Mouse (Mus musculus) stomach, embryonic 14.5 days (tissue): ENCODE results near the gene Bclaf1. TPM values are rescaled to one million over a fixed set of nuclear protein-coding genes. Genes with fewer than 3 reads are reported as not detected.

Experiments
- ATAC-seq: fragments of 200-750 bp; cut with Nextera tagmentation; 2 replicates; pipeline ENCODE4 v1.8.0; 2017; ENCODE audit warnings: low read depth, moderate TSS enrichment; ENCODE audit not compliant: insufficient number of reproducible peaks, insufficient read depth, low FRiP score
- H3K27ac ChIP-seq: fragments of 300-500 bp; sonication (generic); 2 replicates; pipeline ENCODE4 v1.5.1; 2014; ENCODE audit warnings: mild to moderate bottlenecking, low read length, moderate library complexity, mixed read lengths
- H3K27me3 ChIP-seq: fragments of 300-500 bp; sonication (generic); 2 replicates; pipeline ENCODE4 v1.6.1; 2014; ENCODE audit warnings: low read length, control low read depth, mixed read lengths; ENCODE audit not compliant: control insufficient read depth, insufficient read depth
- H3K36me3 ChIP-seq: fragments of 300-500 bp; sonication (generic); 2 replicates; pipeline ENCODE4 v1.6.1; 2014; ENCODE audit warnings: mild to moderate bottlenecking, control low read depth, low read length, moderate library complexity, mixed read lengths; ENCODE audit not compliant: control insufficient read depth, insufficient read depth
- H3K4me1 ChIP-seq: fragments of 300-500 bp; sonication (generic); 2 replicates; pipeline ENCODE4 v1.6.1; 2014; ENCODE audit warnings: low read length, control low read depth, mixed read lengths; ENCODE audit not compliant: control insufficient read depth, insufficient read depth
- H3K4me2 ChIP-seq: fragments of 300-500 bp; sonication (generic); replicated peaks from 2 replicates; pipeline ENCODE4 v1.6.1; 2014; ENCODE audit warnings: low read depth, low read length, control low read depth
- H3K4me3 ChIP-seq: fragments of 300-500 bp; sonication (generic); 2 replicates; pipeline ENCODE4 v1.5.1; 2014; ENCODE audit warnings: low read depth, low read length, control low read depth
- H3K9ac ChIP-seq: fragments of 300-500 bp; sonication (generic); replicated peaks from 2 replicates; pipeline ENCODE4 v1.6.1; 2014; ENCODE audit warnings: low read depth, mild to moderate bottlenecking, control low read depth, low read length, moderate library complexity, mixed read lengths
- H3K9me3 ChIP-seq: fragments of 300-500 bp; sonication (generic); 2 replicates; pipeline ENCODE4 v1.6.1; 2016; ENCODE audit warnings: low read depth, low read length, control low read depth; ENCODE audit not compliant: control insufficient read depth
- WGBS: fragments of 180-500 bp; shearing (Covaris S2); extraction: QIAGEN DNeasy Blood & Tissue Kit; methylation state at CpG from one replicate; pipeline ENCODE4 v1.1.7; 2014; 5-methylcytosine and 5-hydroxymethylcytosine counted together
- polyA plus RNA-seq: library from polyadenylated mRNA; unstranded; fragments of >200 nt; fragmentation: Nextera tagmentation; extraction: Ambion mirVana; gene quantifications from 2 replicates; pipeline ENCODE4 v1.2.1, GENCODE M21; 2014

The Bclaf1 gene
- polyA plus RNA-seq, 1 experiment from 2014 or later = 149 TPM

DNA sequence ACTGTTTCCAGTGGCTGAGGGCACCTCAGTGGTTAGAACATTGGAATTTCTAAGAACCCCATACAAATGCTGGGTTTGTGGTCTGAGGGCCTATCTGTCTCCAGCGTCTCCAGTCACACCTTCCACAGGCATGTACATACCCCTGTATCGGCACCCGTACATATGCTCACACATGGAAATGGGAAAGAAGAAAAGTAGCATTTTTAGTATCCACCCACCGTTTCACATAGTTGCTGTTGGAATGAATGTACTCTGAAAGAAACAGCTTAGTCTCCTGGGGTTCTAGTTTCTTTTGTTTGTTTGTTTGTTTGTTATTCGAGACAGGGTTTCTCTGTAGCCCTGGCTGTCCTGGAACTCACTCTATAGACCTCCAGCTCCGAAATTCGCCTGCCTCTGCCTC, 25.6 kb downstream of the Bclaf1 start:
- Histone ChIP-seq H3K4me3 (no peak overlapping the region), H3K9ac (no peak overlapping the region), H3K27ac (no peak overlapping the region), H3K9me3 (no peaks in the 10 kb centered on the region), H3K27me3 (no peaks in the 10 kb centered on the region), H3K36me3 (peaks cover 75% of the 10 kb centered on the region), H3K4me2 (no peak overlapping the region), H3K4me1 (no peaks in the 10 kb centered on the region)
- WGBS = 88% methylated on average over 7 of the region's 7 CpGs
- no peak for ATAC-seq

DNA sequence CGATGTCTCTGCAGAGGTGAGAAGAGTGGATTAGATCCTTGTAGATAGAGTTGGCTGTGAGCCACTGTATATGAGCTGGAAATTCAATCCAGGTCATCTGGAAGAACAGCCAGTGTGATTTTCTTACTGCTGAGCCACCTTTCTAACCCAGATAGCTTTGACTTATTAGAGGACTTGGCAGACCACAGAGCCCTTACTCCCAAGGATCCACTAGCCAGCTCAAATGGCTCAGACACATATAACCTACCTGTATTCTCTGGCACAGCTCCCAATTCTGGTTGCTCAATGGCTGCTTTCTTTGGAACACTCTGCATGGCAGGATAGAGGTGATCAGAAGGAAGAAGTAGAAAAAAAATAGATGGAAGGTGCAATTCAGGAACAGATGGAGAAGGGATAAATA, 33.5 kb downstream of the Bclaf1 start:
- H3K9me3 ChIP-seq = no peaks in the 10 kb centered on the region
- no peak overlapping the region for H3K9ac ChIP-seq
- peaks cover 5% of the 10 kb centered on the region; the same call in 1 of the 2 replicates for H3K4me1 ChIP-seq
- H3K4me2 ChIP-seq = no peak overlapping the region
- ATAC-seq = no peak
- no peaks in the 10 kb centered on the region for H3K27me3 ChIP-seq
- no peak overlapping the region for H3K27ac ChIP-seq
- H3K4me3 ChIP-seq = no peak overlapping the region
- peaks cover 35% of the 10 kb centered on the region for H3K36me3 ChIP-seq
- 83% methylated on average over 1 of the region's 1 CpGs for WGBS

DNA sequence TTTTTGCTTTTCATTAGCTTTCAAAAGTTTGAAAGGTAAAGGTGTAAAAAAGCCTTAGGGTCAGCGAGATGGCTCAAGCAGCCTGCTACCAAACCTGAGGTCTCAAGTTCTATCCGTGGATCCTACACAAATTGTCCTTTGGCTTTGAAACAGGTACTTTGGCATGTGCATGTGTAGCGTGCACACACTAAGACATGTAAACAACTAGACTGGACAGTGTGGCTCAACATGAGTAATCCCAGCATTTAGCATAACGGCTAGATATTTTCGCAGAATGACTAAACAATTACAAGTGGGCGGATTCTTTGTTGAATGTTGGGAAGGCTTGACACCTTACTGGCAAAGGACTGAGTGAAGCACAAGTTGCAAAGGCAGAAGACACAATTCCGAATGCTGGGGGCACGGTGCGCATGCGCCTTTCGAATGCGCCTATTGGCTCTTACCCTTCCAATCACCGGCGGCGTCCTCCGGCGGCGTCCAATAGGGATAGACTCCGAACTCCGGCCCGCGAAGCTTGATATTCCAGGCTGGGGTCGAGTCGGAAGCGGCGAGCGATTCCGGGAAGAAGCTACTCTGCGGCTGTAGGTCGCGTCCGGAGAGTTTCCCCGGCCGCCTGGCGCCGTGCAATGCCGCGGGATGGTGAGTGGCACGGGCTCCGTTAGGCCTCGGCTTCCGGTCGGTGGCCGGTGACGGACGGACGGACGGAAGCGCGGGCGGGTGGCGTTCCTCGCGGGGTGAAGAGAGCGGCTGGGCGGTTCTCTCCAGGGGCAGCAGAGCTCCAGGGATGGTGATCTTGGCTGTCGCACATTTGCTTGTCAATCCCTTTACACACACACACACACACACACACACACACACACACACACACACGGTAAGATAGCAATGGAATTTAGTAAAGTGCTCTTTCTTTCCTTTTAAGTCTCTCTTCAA, 35.3 kb downstream of the Bclaf1 start, which contains the start of gene Mtfr2:
TSS of gene Mtfr2 (plus strand) at position 486 of the 930 bp plus-strand sequence.
- Histone ChIP-seq H3K27me3 (no peaks in the 10 kb centered on the region), H3K36me3 (peaks cover 26% of the 10 kb centered on the region), H3K4me2 (peak within 1 kb of the TSS; percentile 54), H3K27ac (0 out of 2 replicates have a peak within 1 kb of the TSS, but pooled peaks have one; percentile 28), H3K4me3 (peak within 1 kb of the TSS; percentile 58), H3K9me3 (no peaks in the 10 kb centered on the region), H3K4me1 (peaks cover 5% of the 10 kb centered on the region; the same call in 1 of the 2 replicates), H3K9ac (peak within 1 kb of the TSS; percentile 45; the same call in 1 of the 2 replicates)
- peak; percentile 95 for ATAC-seq
- 1% methylated on average over 58 of the region's 58 CpGs for WGBS

DNA sequence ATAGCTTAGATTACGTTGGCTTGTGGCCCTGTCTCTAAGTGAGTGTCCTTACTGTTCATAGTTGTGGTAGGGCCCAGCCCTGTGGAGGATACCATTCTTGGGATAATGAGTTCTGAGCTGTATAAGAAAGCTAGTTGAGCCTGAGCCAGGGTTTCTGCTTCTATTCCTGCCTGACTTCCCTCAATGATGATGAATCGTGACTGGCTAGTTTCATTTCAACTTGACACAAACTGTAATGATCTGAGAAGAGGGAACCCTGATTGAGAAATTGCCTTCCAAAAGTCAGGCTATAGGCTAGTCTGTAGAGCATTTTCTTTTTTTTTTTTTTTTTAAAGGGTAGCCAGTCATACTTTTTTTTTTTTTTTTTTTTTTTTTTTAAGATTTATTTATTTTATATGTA, 36.6 kb downstream of the Bclaf1 start:
- H3K36me3 ChIP-seq = peaks cover 13% of the 10 kb centered on the region
- no peak overlapping the region for H3K27ac ChIP-seq
- H3K27me3 ChIP-seq = no peaks in the 10 kb centered on the region
- H3K9me3 ChIP-seq = no peaks in the 10 kb centered on the region
- H3K4me1 ChIP-seq = peaks cover 5% of the 10 kb centered on the region; the same call in 1 of the 2 replicates
- no peak for ATAC-seq
- H3K4me3 ChIP-seq = no peak overlapping the region
- WGBS = 90% methylated on average over 2 of the region's 2 CpGs
- H3K4me2 ChIP-seq = peak overlapping the region; percentile 54; the same call in 1 of the 2 replicates
- no peak overlapping the region for H3K9ac ChIP-seq

DNA sequence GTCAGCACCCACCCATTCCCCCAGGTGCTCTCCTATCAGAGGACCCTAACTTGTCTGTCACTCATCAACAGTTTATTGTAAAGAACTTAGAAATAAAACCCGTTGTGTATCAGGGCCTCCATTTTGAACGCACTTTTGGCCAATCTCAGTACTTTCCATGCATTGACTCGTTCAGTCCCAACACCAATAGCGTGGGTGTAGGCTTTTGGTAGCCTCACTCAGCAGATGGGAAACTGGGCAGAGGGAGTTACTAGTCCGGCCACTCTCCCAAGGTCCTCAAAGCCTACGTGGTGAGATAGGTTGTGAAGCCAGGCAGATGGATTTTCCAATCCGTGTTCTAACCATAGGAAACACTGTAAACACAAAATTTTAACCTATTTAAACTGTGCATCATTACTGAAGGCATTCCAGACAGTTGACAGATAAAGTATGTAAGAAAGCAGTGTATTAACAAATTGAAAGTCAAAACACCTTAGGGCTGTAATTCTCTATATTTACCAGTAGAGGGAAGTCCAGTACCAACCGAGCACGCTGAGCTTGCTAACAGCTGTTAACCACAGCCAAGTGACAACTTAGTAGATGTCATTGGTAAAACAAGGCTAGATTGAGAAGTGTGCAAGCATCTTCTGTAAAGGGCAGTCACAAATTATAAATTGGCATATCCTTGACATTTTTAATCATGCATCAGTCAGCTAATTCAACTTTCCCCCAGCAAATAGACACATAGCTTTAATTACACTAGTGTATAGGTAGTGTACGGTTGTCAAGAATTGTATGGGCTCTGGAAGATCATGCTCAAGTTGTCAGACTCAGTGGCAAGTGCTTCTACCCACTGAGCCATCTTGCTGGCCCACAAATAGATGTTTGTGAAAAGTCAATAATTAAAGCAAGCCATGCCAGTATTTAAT, 49.5 kb downstream of the Bclaf1 start:
- Histone ChIP-seq H3K27me3 (no peaks in the 10 kb centered on the region), H3K9me3 (no peaks in the 10 kb centered on the region), H3K4me2 (no peak overlapping the region), H3K4me1 (no peaks in the 10 kb centered on the region), H3K27ac (no peak overlapping the region), H3K9ac (no peak overlapping the region), H3K4me3 (no peak overlapping the region), H3K36me3 (no peaks in the 10 kb centered on the region; the same call in 1 of the 2 replicates)
- ATAC-seq = no peak; the same call in 1 of the 2 replicates
- WGBS = 62% methylated on average over 10 of the region's 10 CpGs

DNA sequence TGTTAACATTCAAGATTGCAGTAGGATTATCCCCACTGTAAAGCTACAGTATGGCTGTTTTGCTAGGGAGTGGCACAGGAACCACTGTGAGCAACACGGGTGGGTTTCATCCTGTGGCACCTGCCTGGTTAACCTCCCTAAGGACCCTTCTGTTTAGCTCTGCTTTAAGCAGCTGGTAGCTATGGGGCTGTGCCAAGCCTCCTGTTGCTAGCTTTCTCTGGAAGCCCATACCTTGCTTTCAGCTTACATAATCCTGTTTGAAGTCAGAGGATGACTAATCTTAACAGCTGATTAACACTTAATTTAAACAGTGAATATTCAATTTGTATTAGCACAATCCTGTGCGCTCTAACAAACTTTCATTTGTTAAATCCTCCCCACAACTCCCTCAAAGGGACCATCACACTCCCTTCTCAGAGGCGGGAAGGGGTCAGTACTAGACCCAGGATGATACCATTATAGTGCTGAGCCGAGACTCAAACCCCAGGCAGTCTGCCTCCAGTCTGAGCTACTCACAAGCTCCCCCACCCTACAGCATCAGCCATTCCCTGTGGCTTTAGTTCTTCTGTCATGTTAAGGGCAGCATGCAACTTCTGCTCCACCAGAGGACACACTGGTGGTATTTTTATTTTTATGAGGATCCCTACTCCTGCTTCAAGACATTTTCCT, 50.3 kb downstream of the Bclaf1 start:
- H3K36me3 ChIP-seq = no peaks in the 10 kb centered on the region; the same call in 1 of the 2 replicates
- H3K4me3 ChIP-seq = no peak overlapping the region
- 62% methylated on average over 4 of the region's 4 CpGs for WGBS
- H3K27ac ChIP-seq = no peak overlapping the region
- H3K4me2 ChIP-seq = no peak overlapping the region
- no peaks in the 10 kb centered on the region for H3K9me3 ChIP-seq
- no peak overlapping the region for H3K9ac ChIP-seq
- no peaks in the 10 kb centered on the region for H3K4me1 ChIP-seq
- ATAC-seq = no peak
- H3K27me3 ChIP-seq = no peaks in the 10 kb centered on the region

DNA sequence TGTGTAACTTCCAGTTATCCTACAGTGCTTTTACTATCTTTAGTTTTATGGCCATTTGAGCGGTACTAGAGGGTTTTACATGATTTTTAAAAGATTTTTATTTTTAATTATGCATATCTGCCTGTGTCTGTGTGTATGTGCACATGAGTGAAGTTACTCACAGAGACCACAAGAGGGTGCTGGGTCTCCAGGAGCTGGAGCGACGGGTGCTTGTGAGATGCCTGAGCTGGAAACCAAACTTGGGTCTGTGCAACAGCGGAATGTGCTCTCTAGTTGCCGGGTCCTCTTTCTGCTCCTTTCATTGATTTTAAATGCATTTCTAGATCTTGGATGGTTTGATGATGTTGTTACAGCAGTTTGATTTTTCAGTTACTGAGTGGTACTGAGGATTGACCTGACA, 59.8 kb downstream of the Bclaf1 start:
- Histone ChIP-seq H3K9ac (no peak overlapping the region), H3K4me3 (no peak overlapping the region), H3K4me2 (no peak overlapping the region), H3K4me1 (no peaks in the 10 kb centered on the region), H3K27ac (no peak overlapping the region), H3K36me3 (no peaks in the 10 kb centered on the region), H3K27me3 (no peaks in the 10 kb centered on the region), H3K9me3 (no peaks in the 10 kb centered on the region)
- ATAC-seq = no peak
- 93% methylated on average over 5 of the region's 5 CpGs for WGBS

DNA sequence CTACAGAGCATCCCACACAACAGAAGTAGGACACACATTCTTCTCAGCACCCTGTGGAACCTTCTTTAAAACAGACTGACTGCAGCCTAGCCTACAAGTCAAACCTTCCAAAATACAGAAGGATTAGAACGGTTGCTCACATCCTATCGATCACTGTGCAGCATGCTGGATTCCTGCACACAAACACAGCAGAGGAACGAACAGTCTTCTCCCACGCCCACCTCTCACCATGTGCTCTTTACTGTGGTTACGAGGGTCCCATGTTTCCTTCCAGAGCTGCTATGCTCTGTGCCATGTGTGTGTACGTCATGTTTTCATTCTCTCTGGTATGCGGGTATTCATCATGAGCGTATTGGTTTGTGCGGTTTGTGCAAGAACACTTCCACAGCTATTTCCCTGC, 65.4 kb downstream of the Bclaf1 start:
- no peaks in the 10 kb centered on the region for H3K4me1 ChIP-seq
- no peaks in the 10 kb centered on the region for H3K27me3 ChIP-seq
- no peak overlapping the region for H3K27ac ChIP-seq
- no peak overlapping the region for H3K4me3 ChIP-seq
- ATAC-seq = no peak
- 83% methylated on average over 9 of the region's 9 CpGs for WGBS
- no peak overlapping the region for H3K9ac ChIP-seq
- no peaks in the 10 kb centered on the region for H3K9me3 ChIP-seq
- no peaks in the 10 kb centered on the region for H3K36me3 ChIP-seq
- H3K4me2 ChIP-seq = no peak overlapping the region
